Mouse (Mus musculus) CD4-positive, CD25-positive, alpha-beta regulatory T cell, adult 9 weeks (primary cell): ENCODE measurements around the gene Mxra8. TPM values are rescaled to one million over a fixed set of nuclear protein-coding genes. Genes with fewer than 3 reads are reported as not detected.

ENCODE experiments used
- polyA plus RNA-seq: library from polyadenylated mRNA; unstranded; fragments of 100-300 nt; shearing (Covaris generic); gene quantifications from one replicate; pipeline ENCODE4 v1.2.1, GENCODE M21; 2017

The Mxra8 gene
- 4.8 TPM for polyA plus RNA-seq

DNA sequence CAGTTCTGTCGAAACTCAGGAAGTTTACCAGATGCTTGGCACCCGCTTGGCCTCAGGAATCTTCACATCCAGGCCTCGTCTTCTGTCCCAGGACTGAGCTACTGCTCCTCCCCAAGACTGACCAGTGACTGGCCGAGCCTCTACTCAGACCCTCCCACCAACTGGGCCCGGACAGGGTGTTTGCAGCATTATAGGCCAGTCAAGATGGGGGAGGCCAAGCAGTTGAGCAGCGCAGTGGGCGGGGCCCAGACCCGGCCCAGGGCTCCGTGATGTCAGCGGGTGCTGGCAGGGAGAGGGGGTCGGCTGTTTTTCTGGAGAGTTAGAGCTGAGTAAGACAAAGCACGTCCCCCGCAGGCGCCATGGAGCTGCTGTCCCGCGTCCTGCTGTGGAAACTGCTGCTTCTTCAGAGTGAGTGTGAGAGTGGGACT lies at the start of gene Mxra8:
Gene Mxra8, plus strand, starts transcription at position 198 of the 428 bp plus-strand sequence.

DNA sequence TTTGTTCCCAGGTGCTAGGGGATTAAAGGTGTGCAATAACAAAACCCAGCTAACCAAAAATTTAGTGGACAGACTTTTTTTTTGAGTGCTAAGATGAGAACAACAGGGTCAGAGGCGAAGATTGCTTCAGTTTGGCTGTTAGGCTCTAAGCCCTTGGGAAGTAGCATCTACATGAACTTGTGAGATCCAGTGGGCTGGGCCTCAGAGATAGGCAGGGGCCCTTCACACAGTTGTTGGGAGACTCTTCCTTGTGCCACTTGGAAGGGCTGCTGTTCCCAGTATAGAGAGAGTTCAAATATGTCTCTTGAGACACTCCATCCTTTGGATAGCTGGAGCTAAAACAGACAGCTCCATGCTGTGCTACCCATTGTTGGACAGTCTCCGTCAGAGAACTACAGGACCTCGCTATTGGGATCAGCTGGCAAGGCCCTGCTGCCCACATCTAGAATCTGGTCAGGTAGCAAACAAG lies 49.4 kb upstream of the Mxra8 start, which contains the start of gene Ankrd65:
Gene Ankrd65, plus strand, starts transcription at position 419 of the 469 bp plus-strand sequence.

DNA sequence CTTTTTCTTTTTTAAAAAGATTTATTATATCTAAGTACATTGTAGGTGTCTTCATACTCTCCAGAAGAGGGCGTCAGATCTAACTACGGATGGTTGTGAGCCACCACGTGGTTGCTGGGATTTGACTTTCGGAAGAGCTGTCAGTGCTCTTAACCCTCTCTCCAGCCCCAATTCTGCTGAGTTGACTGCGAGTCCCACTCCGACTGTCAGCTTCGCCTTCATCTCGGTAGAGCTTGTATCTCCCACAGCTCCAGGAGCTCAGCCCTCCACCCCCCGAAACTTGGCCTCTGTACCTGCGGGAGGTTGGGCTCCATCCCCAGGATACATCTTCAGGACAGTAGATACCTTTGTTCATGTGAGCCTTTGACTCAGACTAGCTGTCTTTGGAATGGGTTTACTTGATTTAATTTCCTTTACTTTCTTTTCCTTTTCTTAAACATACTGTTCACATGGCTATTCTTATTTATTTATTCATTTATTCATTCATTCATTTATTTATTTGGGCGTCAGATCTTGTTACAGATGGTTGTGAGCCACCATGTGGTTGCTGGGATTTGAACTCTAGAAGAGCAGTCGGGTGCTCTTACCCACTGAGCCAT lies 36.6 kb upstream of the Mxra8 start, which contains the start of gene Mrpl20:
Gene Mrpl20, plus strand, starts transcription at position 138 of the 599 bp plus-strand sequence.

DNA sequence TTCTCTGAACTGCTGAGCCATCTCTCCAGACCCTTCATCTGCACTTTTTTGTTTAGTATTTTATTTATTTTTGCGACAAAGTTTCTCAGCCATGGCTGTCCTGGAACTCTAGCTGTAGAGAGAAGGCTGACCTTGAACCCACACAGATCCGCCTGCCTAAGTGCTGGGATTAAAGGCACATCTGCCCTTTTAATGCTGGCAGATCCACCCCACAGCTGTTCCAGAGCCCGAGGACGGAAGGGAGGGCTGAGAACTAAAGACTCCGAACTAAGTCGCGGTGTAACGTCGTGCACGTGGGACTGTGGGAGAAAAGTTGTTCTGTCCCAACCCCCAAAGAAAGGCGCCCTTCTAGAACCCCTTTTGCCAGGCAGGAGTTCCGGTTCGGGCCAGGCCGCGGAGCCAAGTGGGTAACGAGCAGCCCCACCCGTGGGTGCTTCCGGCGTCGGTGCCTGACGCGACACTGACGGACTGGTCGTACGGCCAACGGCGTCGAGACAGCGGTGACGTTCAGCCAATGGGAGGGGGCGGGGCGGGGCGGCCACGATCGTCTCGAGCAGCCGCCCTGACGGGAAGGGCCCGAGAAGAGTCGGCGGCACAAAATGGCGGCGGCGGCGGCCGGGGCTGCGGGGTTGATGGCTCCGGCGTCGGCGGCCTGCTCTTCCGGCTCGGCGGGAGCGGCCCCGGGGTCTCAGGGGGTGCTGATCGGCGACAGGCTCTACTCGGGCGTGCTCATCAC lies 27.4 kb upstream of the Mxra8 start, which contains the start of gene Ccnl2:
Gene Ccnl2, plus strand, starts transcription at position 561 of the 736 bp plus-strand sequence.

DNA sequence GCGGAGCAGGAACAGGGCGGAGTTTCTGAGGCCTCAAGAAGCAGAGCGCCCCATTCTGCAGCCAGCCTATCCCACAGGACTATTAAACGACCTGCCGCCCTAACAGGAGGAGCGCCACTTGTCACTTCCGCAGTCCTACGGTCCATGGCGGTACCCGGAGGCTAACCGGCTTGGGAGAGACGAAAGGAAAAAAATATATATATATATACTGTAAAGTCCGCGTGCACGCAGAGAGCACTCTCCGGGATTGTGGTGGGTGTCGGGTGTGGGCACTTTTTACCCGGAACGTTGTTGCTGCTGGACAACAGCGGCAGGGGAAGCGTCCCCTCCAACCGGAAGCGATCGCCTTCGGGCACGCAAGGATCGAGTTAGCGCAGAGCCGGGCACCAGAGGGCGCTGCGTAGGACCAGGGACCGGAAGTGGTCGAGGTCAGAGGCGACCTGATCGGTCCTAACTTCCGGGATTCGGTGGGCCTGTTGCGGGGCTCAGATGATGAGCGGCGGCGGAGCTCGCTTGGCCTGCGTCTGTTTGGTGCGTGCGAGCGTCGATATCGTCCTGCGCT lies 8.2 kb upstream of the Mxra8 start, which contains the start of gene Aurkaip1:
Gene Aurkaip1, plus strand, starts transcription at position 68 of the 562 bp plus-strand sequence.

DNA sequence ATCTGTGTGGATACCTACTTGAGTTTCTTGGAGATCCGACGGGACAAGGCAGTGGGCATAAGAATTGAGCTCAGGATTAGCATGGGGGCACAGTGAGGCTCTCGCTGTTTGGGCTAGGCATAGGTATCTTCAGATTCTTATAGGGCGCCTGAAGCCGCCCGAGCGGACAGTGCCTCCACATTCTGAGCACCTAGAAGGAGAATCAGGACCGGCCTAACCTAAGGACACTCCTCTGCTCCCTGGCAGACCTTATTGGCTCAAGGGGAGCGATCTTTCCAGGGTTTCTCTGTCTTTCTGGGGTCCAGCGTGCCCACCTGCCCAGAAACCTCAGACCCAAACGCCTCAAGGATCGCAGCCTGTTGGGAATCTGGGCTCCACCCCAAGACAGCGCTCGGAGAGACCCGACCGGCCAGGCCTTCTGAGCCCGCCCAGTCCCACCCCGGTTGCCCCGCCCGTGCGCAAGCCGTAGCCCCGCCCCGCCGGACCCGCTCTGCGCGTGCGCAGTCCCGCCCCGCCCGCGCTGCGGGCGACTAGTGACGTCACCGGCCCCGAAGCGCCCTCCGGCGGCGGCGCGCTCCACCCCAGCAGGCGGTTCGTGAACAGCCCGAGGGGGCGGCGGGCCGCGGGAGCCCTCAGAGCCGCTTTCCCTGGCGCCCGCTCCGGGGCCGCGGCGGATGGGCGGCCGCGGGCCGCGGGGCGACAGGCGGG lies 7.5 kb downstream of the Mxra8 start, which contains the start of gene Dvl1:
Gene Dvl1, plus strand, starts transcription at position 532 of the 708 bp plus-strand sequence.

DNA sequence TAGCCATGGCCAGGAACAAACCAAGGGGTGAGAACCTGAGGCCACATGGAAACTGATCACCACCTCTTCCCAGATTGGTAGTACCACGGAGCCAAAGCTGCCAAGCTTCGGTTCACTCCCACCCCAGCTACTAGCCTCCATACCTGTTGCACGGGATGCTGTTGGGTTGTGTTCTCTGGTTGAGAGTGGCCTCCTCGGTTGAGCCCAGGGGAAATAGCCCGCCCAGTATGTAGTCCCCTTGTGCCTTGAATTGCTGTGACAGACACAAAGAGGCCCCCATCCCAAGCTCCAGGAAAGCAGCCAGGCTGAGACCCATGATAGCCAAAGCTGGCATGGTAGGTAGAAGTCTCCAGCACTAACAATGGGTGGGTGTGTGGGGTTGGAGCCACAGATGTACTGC lies 23.5 kb downstream of the Mxra8 start, which contains the start of gene Tas1r3:
Gene Tas1r3, minus strand, starts transcription at position 362 of the 400 bp plus-strand sequence.

DNA sequence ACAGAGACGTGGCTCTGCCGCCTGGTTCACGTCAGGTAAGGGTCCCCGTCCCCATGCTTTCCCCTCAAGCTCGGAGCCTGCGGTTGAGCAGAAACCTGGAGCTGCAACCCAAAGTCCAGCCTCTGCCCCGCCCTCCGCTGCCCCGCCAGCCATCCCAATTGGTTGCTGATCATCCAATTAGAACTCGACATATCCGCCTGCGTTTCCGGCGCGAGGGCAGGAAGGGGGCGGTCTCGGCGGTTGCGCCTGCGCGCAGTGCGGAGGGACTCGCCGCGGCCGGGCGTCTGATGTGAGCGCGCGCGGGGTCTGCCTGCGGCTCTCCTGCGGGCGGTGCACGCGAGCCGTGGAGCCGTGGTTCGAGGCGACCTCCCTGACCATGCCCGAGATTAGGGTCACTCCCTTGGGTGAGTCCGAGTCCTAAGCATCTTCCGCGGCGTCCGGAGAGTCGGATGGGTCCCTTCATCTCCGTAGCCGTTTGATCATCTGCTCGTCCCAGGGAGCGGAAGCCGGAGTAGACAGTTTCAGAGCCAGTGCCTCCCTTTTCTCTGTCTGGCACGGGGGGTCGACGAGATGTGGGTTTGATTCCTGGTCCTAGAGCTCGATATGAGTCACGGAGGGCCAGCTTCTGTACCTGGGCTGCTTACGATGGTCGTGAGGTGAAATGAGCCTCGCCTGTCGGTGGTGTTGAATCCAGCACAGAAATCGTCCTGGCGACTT lies 30.0 kb downstream of the Mxra8 start, which contains the start of the genes Cptp and Ints11:
Gene Cptp, minus strand, starts transcription at position 124 of the 717 bp plus-strand sequence.
Gene Ints11, plus strand, starts transcription at position 230 of the 717 bp plus-strand sequence.

DNA sequence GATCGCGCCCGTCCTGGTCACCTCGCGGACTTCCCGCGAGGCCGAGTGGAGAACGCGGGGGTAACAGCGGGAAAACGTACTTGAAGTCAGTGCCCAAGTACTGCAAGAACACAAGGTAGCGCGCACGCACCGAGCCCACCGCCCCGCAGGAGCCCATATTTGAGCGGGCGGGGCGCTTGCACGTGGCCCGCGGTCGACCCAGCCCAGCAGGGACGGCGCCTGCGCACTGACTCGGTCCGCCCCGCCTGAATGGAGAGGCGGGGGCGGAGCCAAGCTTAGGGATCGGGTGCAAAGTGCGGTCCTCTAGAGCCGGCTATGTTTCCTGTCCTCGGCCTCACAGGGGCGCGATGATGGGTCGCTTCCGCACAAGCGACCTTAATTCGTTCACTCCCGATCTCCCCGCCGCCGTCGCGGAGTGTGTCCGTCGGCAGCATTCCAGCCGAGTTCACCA lies 52.1 kb downstream of the Mxra8 start, which contains the start of the genes Pusl1 and Acap3:
Gene Pusl1, minus strand, starts transcription at position 231 of the 451 bp plus-strand sequence.
Gene Acap3, plus strand, starts transcription at position 272 of the 451 bp plus-strand sequence.

Other genes with a start within 250 kb of the Mxra8 start
- gene Slc35e2, start 238.3 kb upstream of the Mxra8 start, polyA plus RNA-seq, result 11.9 TPM
- 160 TPM for gene Cdk11b, start 214.8 kb upstream of the Mxra8 start, polyA plus RNA-seq
- not detected for gene Gm10563, start 194.3 kb upstream of the Mxra8 start, polyA plus RNA-seq
- gene Mmp23, start 186.3 kb upstream of the Mxra8 start, polyA plus RNA-seq, result 0.19 TPM
- 30.9 TPM for gene Mib2, start 170.5 kb upstream of the Mxra8 start, polyA plus RNA-seq
- gene Fndc10, start 145.3 kb upstream of the Mxra8 start, polyA plus RNA-seq, result 0.72 TPM
- 160 TPM for gene Ssu72, start 134.9 kb upstream of the Mxra8 start, polyA plus RNA-seq
- gene Tmem240, start 104.9 kb upstream of the Mxra8 start, polyA plus RNA-seq, result 0.15 TPM
- 28.3 TPM for gene Atad3a, start 78.6 kb upstream of the Mxra8 start, polyA plus RNA-seq
- gene Vwa1, start 65.0 kb upstream of the Mxra8 start, polyA plus RNA-seq, result 0.10 TPM
- gene Tmem88b, start 53.8 kb upstream of the Mxra8 start, polyA plus RNA-seq, result not detected
- gene Ankrd65, start 49.2 kb upstream of the Mxra8 start, polyA plus RNA-seq, result not detected
- gene Mrpl20, start 36.8 kb upstream of the Mxra8 start, polyA plus RNA-seq, result 151 TPM
- 114 TPM for gene Ccnl2, start 27.2 kb upstream of the Mxra8 start, polyA plus RNA-seq
- gene Aurkaip1, start 8.4 kb upstream of the Mxra8 start, polyA plus RNA-seq, result 211 TPM
- gene Dvl1, start 7.7 kb downstream of the Mxra8 start, polyA plus RNA-seq, result 3.0 TPM
- 0.99 TPM for gene Tas1r3, start 23.7 kb downstream of the Mxra8 start, polyA plus RNA-seq
- gene Cptp, start 29.8 kb downstream of the Mxra8 start, polyA plus RNA-seq, result 23.9 TPM
- 75.8 TPM for gene Ints11, start 29.9 kb downstream of the Mxra8 start, polyA plus RNA-seq
- 35.9 TPM for gene Pusl1, start 52.1 kb downstream of the Mxra8 start, polyA plus RNA-seq
- 5.7 TPM for gene Acap3, start 52.1 kb downstream of the Mxra8 start, polyA plus RNA-seq
- gene Ube2j2, start 104.2 kb downstream of the Mxra8 start, polyA plus RNA-seq, result 12.6 TPM
- gene C1qtnf12, start 122.6 kb downstream of the Mxra8 start, polyA plus RNA-seq, result 11.2 TPM
- gene B3galt6, start 153.0 kb downstream of the Mxra8 start, polyA plus RNA-seq, result 0.98 TPM
- 590 TPM for gene Sdf4, start 153.2 kb downstream of the Mxra8 start, polyA plus RNA-seq
- 948 TPM for gene Tnfrsf4, start 174.2 kb downstream of the Mxra8 start, polyA plus RNA-seq
- gene Tnfrsf18, start 186.5 kb downstream of the Mxra8 start, polyA plus RNA-seq, result 768 TPM
- 0.35 TPM for gene Ttll10, start 219.7 kb downstream of the Mxra8 start, polyA plus RNA-seq